Mouse (Mus musculus) gastrocnemius, adult 8-10 months (tissue): ENCODE data around the gene Spats1. TPM values are rescaled to one million over a fixed set of nuclear protein-coding genes. Genes with fewer than 3 reads are reported as not detected.
"Not testable (repeated sequence)": the region's sequence is repeated elsewhere in the genome, so short reads cannot be mapped to it uniquely, and the experiment has no call there.

Source experiments
- DNase-seq, 2 experiments: peaks; one replicate each; pipeline ENCODE4 v3.0.0; 2022; ENCODE audit warnings: low spot score in 2 of 2
- total RNA-seq, 4 experiments: library from RNA; stranded (reverse); gene quantifications; 2 replicates each; pipeline ENCODE4 v1.2.4; 2022

Gene Spats1
- total RNA-seq, 4 experiments from 2014 or later, result not detected

GRCm38 (mm10) chr17:45490532-45491154 is 15.4 kb upstream of the Spats1 start:
- DNase-seq, result no peak

DNA sequence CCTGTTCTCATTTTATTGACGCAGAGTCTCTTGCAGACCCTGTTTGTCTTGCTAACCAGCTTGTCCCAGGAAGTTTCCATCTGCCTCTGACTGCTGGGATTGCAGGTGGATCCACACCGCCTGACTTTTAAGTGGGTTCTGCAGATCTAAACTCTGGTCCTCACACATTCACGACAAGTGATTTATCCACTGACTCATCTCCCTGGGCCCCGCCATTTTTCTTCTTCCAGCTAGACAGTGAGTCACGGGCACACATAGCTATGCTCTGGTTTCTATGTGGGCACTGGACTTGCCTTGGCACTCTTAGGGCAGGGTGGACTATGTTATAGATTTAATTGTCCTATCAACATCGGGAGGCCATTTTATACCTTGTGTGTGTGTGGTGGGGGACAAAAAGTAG is 14.5 kb upstream of the Spats1 start:
- no peak for DNase-seq

GRCm38 (mm10) chr17:45488321-45489254 is 13.4 kb upstream of the Spats1 start:
- DNase-seq, result no peak

GRCm38 (mm10) chr17:45487216-45487615 is 12.0 kb upstream of the Spats1 start:
- DNase-seq, result no peak

DNA sequence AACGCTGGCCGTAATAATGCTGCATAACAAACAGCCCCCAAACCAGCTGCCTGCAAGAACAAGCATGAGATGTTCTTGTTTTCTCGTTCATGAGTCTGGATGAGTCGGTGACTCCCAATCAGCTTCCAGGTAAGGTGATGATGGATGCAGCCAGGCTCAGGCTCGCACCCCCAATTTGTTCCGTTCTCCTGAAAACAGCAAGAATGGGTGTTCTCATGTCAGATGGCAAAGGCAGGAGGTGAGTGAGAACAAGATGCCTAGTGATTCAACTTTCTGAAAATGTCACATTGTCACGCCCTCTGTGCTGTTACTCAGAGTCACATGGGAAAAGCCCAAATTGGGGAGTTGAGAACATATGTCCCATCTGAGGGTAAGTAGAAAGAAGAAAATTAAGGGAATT is 10.4 kb upstream of the Spats1 start:
- no peak for DNase-seq

DNA sequence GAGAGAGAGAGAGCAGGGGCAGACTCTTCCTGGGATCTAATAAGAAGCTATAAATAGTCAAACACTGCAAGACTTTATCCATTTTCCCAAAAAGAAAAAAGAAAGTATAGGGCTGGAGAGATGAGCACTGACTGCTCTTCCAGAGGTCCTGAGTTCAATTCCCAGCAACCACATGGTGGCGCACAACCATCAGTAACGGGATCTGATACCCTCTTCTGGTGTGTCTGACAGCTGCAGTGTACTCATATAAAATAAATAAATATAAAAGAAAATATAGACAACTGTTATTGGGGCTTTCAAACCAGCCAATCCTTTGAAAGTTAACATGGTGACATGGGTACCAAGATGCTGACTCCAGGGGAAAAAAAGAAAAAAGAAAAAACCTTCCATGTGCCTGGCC is 5.2 kb upstream of the Spats1 start:
- no peak for DNase-seq

GRCm38 (mm10) chr17:45478234-45478825 is 3.1 kb upstream of the Spats1 start:
- peak; percentile 23 to 49 for DNase-seq

DNA sequence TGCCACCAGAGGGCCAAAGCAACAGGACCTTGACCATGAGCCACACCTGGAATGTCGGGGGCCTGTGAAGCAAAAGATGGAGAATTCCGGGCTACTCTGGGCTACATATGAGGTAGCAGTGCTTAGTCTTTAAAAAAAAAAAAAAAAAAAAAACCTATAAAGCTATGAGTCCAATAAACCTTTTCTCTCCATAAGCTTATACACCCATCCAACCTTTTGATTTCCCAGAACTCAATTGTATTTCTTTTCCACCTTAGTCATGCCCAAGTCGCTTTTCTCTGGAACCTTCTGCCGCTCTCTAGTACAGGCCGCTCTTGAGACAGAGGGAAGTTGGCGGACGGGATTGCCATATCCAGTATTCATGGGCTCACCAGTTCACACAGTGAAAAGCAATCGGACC is 1.1 kb downstream of the Spats1 start:
- DNase-seq, result no peak

DNA sequence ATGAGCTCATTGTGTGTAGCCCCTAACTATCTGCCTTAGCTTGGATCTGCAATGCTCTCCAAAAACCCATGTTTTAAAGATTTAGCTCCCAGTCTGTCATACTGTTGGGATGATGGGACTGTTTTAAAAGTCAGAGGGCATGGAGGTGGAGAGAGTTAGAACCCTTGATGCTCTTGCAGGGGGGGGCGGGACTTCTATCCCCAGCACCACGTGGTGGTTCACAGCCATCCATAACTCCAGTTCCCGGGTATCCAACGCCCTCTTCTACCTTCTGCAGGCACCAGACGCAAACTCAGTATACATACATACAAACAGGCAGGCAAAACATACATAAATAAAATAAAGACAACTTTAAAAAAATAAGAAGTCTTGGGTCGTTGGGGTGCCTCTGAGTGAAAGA is 1.5 kb downstream of the Spats1 start:
- DNase-seq, result no peak

- DNase-seq, result no peak
Observed at GRCm38 (mm10) chr17:45470726-45471125, 4.5 kb downstream of the Spats1 start.

DNA sequence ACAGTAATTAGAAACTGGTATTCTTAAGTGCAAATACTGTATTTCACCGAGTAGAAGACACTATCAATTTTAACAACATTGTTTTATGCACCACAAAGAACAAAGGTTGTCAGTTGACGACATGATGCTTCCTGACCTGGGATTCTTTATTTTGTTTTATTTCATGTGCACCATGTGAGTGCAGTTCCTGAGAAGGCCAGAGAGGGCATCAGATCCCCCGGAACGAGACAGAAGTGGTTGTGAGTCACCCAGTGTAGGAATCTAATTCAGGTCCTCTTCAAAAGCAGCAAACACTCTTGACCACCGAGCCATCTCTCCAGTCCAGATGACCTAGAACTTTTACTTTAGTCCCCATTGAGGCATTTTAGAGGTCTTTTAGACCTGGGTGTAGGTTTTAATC is 6.9 kb downstream of the Spats1 start:
- DNase-seq, result no peak

DNA sequence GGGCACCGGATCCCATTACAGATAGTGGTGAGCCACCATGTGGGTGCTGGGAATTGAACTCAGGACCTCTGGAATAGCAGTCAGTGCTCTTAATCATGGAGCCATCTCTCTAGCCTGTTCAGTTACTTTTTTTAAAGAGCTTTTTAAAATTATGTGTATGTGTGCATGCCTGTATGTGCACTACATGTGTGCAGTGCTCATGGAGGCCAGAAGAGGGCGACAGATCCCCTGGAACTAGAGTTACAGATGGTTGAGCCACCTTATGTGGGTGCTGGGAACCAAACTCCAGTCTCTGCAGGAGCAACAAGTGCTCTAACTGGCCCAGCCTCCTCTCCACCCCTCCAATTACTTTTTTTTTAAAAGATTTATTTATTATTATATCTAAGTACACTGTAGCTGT is 8.5 kb downstream of the Spats1 start:
- DNase-seq, result no peak

DNA sequence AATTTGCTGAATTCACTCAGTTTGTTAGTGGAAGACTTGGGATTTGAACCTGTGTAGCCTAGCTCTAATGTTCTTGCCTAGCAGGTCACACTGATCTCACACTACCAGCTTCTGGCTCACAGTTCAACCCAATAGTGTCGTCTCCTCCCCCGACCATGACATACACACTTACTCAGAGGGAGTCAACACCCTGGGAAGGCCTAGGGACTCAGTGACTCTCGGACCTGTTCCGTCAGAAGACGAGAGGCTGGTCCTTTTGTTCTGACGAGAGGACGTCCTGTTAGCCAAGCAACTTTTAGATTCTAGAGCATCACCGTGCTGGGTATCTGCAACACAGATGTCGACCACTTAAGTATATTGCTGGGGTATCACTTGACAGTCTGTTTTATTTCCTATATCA is 11.0 kb downstream of the Spats1 start:
- no peak for DNase-seq

DNA sequence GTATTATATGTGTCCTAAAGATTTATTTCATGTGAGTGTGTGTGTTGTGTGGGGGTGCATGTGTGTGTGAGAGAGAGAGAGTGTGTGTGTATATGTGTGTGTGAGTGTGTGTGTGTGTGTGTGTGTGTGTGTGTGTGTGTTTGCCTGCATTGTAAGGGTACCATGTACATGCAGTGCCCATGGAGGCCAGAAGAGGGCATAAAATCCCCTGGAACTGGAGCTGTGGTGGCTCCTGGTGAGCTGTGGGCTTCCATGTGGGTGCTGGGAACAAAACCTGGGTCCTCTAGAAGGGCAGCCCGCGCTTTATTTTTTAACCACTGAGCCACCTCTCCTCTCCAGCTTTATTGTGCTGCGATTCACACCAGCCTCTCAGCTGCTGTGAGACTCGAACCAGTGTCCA is 12.7 kb downstream of the Spats1 start:
- no peak for DNase-seq

DNA sequence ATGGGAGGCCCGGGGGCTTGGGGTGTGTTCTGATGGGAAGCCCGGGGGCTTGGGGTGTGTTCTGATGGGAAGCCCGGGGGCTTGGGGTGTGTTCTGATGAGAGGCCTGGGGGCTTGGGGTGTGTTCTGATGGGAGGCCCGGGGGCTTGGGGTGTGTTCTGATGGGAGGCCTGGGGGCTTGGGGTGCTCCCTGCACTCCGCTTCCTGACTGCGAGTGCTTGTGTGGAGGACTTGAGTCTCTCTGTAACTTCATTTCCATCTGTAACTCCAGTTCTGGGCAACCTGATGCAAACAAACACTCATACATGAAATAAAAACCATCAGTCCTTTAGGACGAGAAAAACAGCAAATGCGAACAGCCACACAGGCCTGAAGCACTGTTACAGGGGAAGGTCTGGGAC is 16.2 kb downstream of the Spats1 start:
- DNase-seq, result no peak

DNA sequence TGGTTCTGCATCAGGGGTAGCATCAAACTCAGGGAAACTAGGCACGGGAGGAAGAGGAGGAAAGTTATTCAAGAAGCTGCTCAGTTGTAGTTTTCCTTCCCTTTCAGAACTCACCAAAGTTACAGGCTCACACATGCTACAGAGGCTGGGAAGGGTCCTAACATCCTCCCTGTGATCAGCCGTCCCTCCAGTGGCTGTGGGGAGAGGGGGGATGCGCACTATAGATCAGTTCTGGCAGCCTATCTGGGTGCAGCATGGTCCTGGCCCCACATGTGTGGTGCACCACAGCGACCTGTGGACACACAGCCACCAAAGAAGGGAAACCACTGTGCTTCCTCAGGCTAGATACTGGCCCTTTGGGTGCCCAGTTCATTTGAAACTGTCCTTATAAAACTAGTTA is 16.7 kb downstream of the Spats1 start:
- no peak for DNase-seq

DNA sequence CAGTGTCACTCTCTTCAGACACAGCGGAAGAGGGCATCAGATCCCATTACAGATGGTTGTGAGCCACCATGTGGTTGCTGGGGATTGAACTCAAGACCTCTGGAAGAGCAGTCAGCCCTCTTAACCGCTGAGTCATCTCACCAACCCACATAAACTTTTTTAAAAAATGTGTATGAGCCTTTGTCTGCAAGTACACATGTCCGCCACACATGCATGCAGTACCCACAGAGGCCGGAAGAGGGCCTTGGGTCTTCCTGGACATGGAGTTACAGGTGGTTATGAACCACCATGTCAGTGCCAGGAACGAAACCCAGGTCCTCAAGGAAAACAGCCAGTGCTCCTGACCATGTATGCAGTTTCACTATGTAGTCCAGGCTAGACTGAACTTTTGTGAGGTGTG is 17.7 kb downstream of the Spats1 start:
- no peak for DNase-seq

GRCm38 (mm10) chr17:45456260-45457152 is 18.7 kb downstream of the Spats1 start:
- no peak for DNase-seq

GRCm38 (mm10) chr17:45455783-45456182 is 19.4 kb downstream of the Spats1 start:
- DNase-seq, result not testable (repeated sequence)

DNA sequence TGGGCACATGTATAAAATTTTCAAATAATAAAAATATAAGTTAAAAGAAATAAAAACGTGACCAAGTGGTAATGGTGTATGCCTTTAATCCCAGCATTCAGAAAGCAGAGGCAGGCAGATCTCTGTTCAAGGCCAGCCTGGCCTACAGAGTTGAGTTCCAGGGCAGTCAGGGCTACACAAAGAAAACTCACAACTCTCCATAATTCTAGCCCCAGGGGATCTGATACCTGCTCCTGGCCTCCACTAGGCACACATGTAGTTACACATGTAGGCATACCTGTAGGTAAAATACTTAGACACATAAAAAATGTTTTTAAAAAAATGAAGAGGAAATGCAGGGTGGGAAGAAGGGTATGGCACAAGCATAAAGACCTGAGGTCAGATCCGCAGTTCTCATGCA is 20.4 kb downstream of the Spats1 start:
- DNase-seq, result no peak

- no peak for DNase-seq
Observed at GRCm38 (mm10) chr17:45452271-45452670, 22.9 kb downstream of the Spats1 start.
